Mouse (Mus musculus) small intestine, adult 2 months (tissue): Measurements from ENCODE around the gene Aox4. TPM values are rescaled to one million over a fixed set of nuclear protein-coding genes. Genes with fewer than 3 reads are reported as not detected.

Experiments used
- H3K27ac ChIP-seq: fragments of 200-500 bp; 2 replicates; pipeline ENCODE4 v1.5.1; 2012; ENCODE audit warnings: low read depth, low read length, control low read depth, inconsistent platforms; ENCODE audit not compliant: insufficient read depth
- H3K27me3 ChIP-seq: fragments of 200-500 bp; 2 replicates; pipeline ENCODE4 v1.6.1; 2012; ENCODE audit warnings: mild to moderate bottlenecking, moderate library complexity, low read length, inconsistent platforms; ENCODE audit not compliant: control insufficient read depth, insufficient read depth
- H3K36me3 ChIP-seq: fragments of 200-500 bp; 2 replicates; pipeline ENCODE4 v1.6.1; 2012; ENCODE audit warnings: mild to moderate bottlenecking, low read length, control low read depth, inconsistent platforms; ENCODE audit not compliant: control insufficient read depth, insufficient read depth
- H3K4me1 ChIP-seq: fragments of 200-500 bp; 2 replicates; pipeline ENCODE4 v1.6.1; 2012; ENCODE audit warnings: low read length, inconsistent platforms, mixed read lengths; ENCODE audit not compliant: control insufficient read depth, insufficient read depth, insufficient read length
- H3K4me3 ChIP-seq: fragments of 200-500 bp; 2 replicates; pipeline ENCODE4 v1.5.1; 2012; ENCODE audit warnings: low read depth, mild to moderate bottlenecking, control low read depth, inconsistent platforms, low read length, moderate library complexity
- CTCF ChIP-seq: fragments of 200-500 bp; IDR thresholded peaks from 2 replicates; pipeline ENCODE4 v1.5.1; 2012; ENCODE audit warnings: low read depth, mild to moderate bottlenecking, control low read depth, inconsistent platforms, low read length, moderate library complexity, mixed read lengths; ENCODE audit not compliant: insufficient replicate concordance, insufficient read length; ENCODE audit errors: extremely low read depth
- POLR2A ChIP-seq: fragments of 200-500 bp; IDR thresholded peaks from 2 replicates; pipeline ENCODE4 v1.6.1; 2012; ENCODE audit warnings: low read depth, mild to moderate bottlenecking, control low read depth, inconsistent platforms, low read length, moderate library complexity
- WGBS: fragments of 180-500 bp; shearing (Covaris S2); methylation state at CpG from one replicate; pipeline ENCODE4 v1.1.7; 2018; 5-methylcytosine and 5-hydroxymethylcytosine counted together
- polyA plus RNA-seq: library from polyadenylated mRNA; depleted of rRNA; stranded (reverse); fragments of >200 nt; gene quantifications from 2 replicates; pipeline ENCODE4 v1.2.3, GENCODE M21; 2012; rRNA removed

The Aox4 gene
- 0.03 TPM in 1 of 2 replicates, not detected in the other for polyA plus RNA-seq

GRCm38 (mm10) chr1:58210203-58210602 is at the start of gene Aox4:
Aox4 (plus strand) TSS chr1:58210397.
- Histone ChIP-seq H3K36me3 (no peaks in the 10 kb centered on the region), H3K27ac (no peak within 1 kb of the TSS), H3K27me3 (no peaks in the 10 kb centered on the region), H3K4me3 (no peak within 1 kb of the TSS), H3K4me1 (no peaks in the 10 kb centered on the region)
- no peak for TF ChIP-seq POLR2A
- TF ChIP-seq CTCF: no peak
- 67% methylated on average over 17 of the region's 17 CpGs for WGBS

GRCm38 (mm10) chr1:58169893-58170292 is 40.3 kb upstream of the Aox4 start:
- no peak overlapping the region for H3K27ac ChIP-seq
- no peaks in the 10 kb centered on the region for H3K4me1 ChIP-seq
- 66% methylated on average over 6 of the region's 6 CpGs for WGBS
- no peaks in the 10 kb centered on the region; the same call in 1 of the 2 replicates for H3K27me3 ChIP-seq
- H3K4me3 ChIP-seq: no peak overlapping the region
- no peaks in the 10 kb centered on the region for H3K36me3 ChIP-seq
- TF ChIP-seq CTCF: no peak
- TF ChIP-seq POLR2A: no peak

- 69% methylated on average over 5 of the region's 5 CpGs for WGBS
- H3K4me1 ChIP-seq: no peaks in the 10 kb centered on the region
- no peaks in the 10 kb centered on the region for H3K27me3 ChIP-seq
- TF ChIP-seq CTCF (no peak), POLR2A (no peak)
- H3K4me3 ChIP-seq: no peak overlapping the region
- no peaks in the 10 kb centered on the region for H3K36me3 ChIP-seq
- no peak overlapping the region for H3K27ac ChIP-seq
Measured at GRCm38 (mm10) chr1:58188514-58189175, 21.6 kb upstream of the Aox4 start.

GRCm38 (mm10) chr1:58194317-58194716 is 15.9 kb upstream of the Aox4 start:
- H3K4me1 ChIP-seq: no peaks in the 10 kb centered on the region
- H3K27ac ChIP-seq: no peak overlapping the region
- no peak for TF ChIP-seq POLR2A
- TF ChIP-seq CTCF: no peak
- H3K4me3 ChIP-seq: no peak overlapping the region
- no peaks in the 10 kb centered on the region for H3K36me3 ChIP-seq
- no peaks in the 10 kb centered on the region for H3K27me3 ChIP-seq
- 88% methylated on average over 12 of the region's 12 CpGs for WGBS

GRCm38 (mm10) chr1:58194988-58195387 is 15.2 kb upstream of the Aox4 start:
- Histone ChIP-seq H3K27me3 (no peaks in the 10 kb centered on the region), H3K4me3 (no peak overlapping the region), H3K36me3 (no peaks in the 10 kb centered on the region), H3K27ac (no peak overlapping the region), H3K4me1 (no peaks in the 10 kb centered on the region)
- 76% methylated on average over 3 of the region's 3 CpGs for WGBS
- TF ChIP-seq CTCF (no peak), POLR2A (no peak)

- Histone ChIP-seq H3K4me3 (no peak overlapping the region), H3K27ac (no peak overlapping the region), H3K27me3 (no peaks in the 10 kb centered on the region), H3K4me1 (no peaks in the 10 kb centered on the region), H3K36me3 (no peaks in the 10 kb centered on the region)
- no peak for TF ChIP-seq CTCF
- no peak for TF ChIP-seq POLR2A
- WGBS: 21% methylated on average over 10 of the region's 10 CpGs
Measured at GRCm38 (mm10) chr1:58195541-58195940, 14.7 kb upstream of the Aox4 start.

- Histone ChIP-seq H3K4me1 (no peaks in the 10 kb centered on the region), H3K36me3 (no peaks in the 10 kb centered on the region), H3K27me3 (no peaks in the 10 kb centered on the region), H3K27ac (no peak overlapping the region), H3K4me3 (no peak overlapping the region)
- TF ChIP-seq CTCF (no peak), POLR2A (no peak)
- WGBS: 61% methylated on average over 9 of the region's 9 CpGs
Measured at GRCm38 (mm10) chr1:58197023-58197422, 13.2 kb upstream of the Aox4 start.

GRCm38 (mm10) chr1:58198386-58198785 is 11.8 kb upstream of the Aox4 start:
- Histone ChIP-seq H3K4me3 (no peak overlapping the region), H3K36me3 (no peaks in the 10 kb centered on the region), H3K27me3 (no peaks in the 10 kb centered on the region), H3K4me1 (no peaks in the 10 kb centered on the region), H3K27ac (no peak overlapping the region)
- 47% methylated on average over 4 of the region's 4 CpGs for WGBS
- no peak for TF ChIP-seq POLR2A
- no peak for TF ChIP-seq CTCF
